Mouse (Mus musculus) testis, adult 2 months (tissue): ENCODE data around the gene Hist2h3c1.

ENCODE experiments used
- CTCF ChIP-seq: fragments of 200-500 bp; IDR thresholded peaks from 2 replicates; pipeline ENCODE4 v1.5.1; 2012; ENCODE audit warnings: low read depth, mild to moderate bottlenecking, inconsistent platforms, low read length, moderate library complexity; ENCODE audit not compliant: control insufficient read depth, insufficient read depth, insufficient replicate concordance
- POLR2A ChIP-seq: fragments of 200-500 bp; IDR thresholded peaks from 2 replicates; pipeline ENCODE4 v1.6.1; 2012; ENCODE audit warnings: low read depth, mild to moderate bottlenecking, inconsistent platforms, low read length, moderate library complexity; ENCODE audit not compliant: control insufficient read depth

GRCm38 (mm10) chr3:96268051-96268775, 21.7 kb downstream of the Hist2h3c1 start, which contains the start of gene Hist2h3b:
- TF ChIP-seq CTCF (no peak), POLR2A (peak; percentile 60; the same call in 1 of the 2 replicates)
